Mouse (Mus musculus): ENCODE results near the gene Wwtr1. TPM values are rescaled to one million over a fixed set of nuclear protein-coding genes. Genes with fewer than 3 reads are reported as not detected.

The Wwtr1 gene
- total RNA-seq (2015; ENCODE audit: low replicate concordance) (not detected in 2 replicates), total RNA-seq (2017; ENCODE audit: low replicate concordance) (not detected in 2 replicates)

GRCm38 (mm10) chr3:57575660-57576055 is at the start of gene Wwtr1:
TSS of gene Wwtr1 (minus strand) at chr3:57575910.
- no peak for ATAC-seq (replicated peaks; ENCODE audit: low FRiP score, poor library complexity, severe bottlenecking)

- no peak for ATAC-seq (replicated peaks; ENCODE audit: low FRiP score, poor library complexity, severe bottlenecking)
These were observed 44.0 kb upstream of the Wwtr1 start for GRCm38 (mm10) chr3:57619718-57620117.

- no peak for ATAC-seq (replicated peaks; ENCODE audit: low FRiP score, poor library complexity, severe bottlenecking)
These were observed 39.9 kb upstream of the Wwtr1 start for GRCm38 (mm10) chr3:57615652-57616051.

GRCm38 (mm10) chr3:57612430-57612997 is 36.8 kb upstream of the Wwtr1 start:
- ATAC-seq (replicated peaks; ENCODE audit: low FRiP score, poor library complexity, severe bottlenecking) = no peak

GRCm38 (mm10) chr3:57611776-57612175 is 36.1 kb upstream of the Wwtr1 start:
- no peak for ATAC-seq (replicated peaks; ENCODE audit: low FRiP score, poor library complexity, severe bottlenecking)

- no peak for ATAC-seq (replicated peaks; ENCODE audit: low FRiP score, poor library complexity, severe bottlenecking)
These were observed 28.9 kb upstream of the Wwtr1 start for GRCm38 (mm10) chr3:57604618-57605015.

GRCm38 (mm10) chr3:57603891-57604617 is 28.3 kb upstream of the Wwtr1 start:
- ATAC-seq (replicated peaks; ENCODE audit: low FRiP score, poor library complexity, severe bottlenecking) = no peak

GRCm38 (mm10) chr3:57602610-57603009 is 26.9 kb upstream of the Wwtr1 start:
- no peak for ATAC-seq (replicated peaks; ENCODE audit: low FRiP score, poor library complexity, severe bottlenecking)

- no peak for ATAC-seq (replicated peaks; ENCODE audit: low FRiP score, poor library complexity, severe bottlenecking)
These were observed 20.9 kb upstream of the Wwtr1 start for GRCm38 (mm10) chr3:57596566-57596965.

GRCm38 (mm10) chr3:57595506-57595905 is 19.8 kb upstream of the Wwtr1 start:
- no peak for ATAC-seq (replicated peaks; ENCODE audit: low FRiP score, poor library complexity, severe bottlenecking)

- ATAC-seq (replicated peaks; ENCODE audit: low FRiP score, poor library complexity, severe bottlenecking) = no peak
These were observed 10.3 kb upstream of the Wwtr1 start for GRCm38 (mm10) chr3:57585967-57586366.

GRCm38 (mm10) chr3:57583533-57583932 is 7.8 kb upstream of the Wwtr1 start:
- no peak for ATAC-seq (replicated peaks; ENCODE audit: low FRiP score, poor library complexity, severe bottlenecking)

- no peak for ATAC-seq (replicated peaks; ENCODE audit: low FRiP score, poor library complexity, severe bottlenecking)
These were observed 4.9 kb upstream of the Wwtr1 start for GRCm38 (mm10) chr3:57580426-57581195.

- no peak for ATAC-seq (replicated peaks; ENCODE audit: low FRiP score, poor library complexity, severe bottlenecking)
These were observed 530 bp upstream of the Wwtr1 start for GRCm38 (mm10) chr3:57576056-57576824.

- ATAC-seq (replicated peaks; ENCODE audit: low FRiP score, poor library complexity, severe bottlenecking) = no peak
These were observed 638 bp downstream of the Wwtr1 start for GRCm38 (mm10) chr3:57574885-57575659.

GRCm38 (mm10) chr3:57573898-57574570 is 1.7 kb downstream of the Wwtr1 start:
- no peak for ATAC-seq (replicated peaks; ENCODE audit: low FRiP score, poor library complexity, severe bottlenecking)

- ATAC-seq (replicated peaks; ENCODE audit: low FRiP score, poor library complexity, severe bottlenecking) = no peak
These were observed 3.3 kb downstream of the Wwtr1 start for GRCm38 (mm10) chr3:57572331-57572975.

GRCm38 (mm10) chr3:57566655-57567054 is 9.1 kb downstream of the Wwtr1 start:
- ATAC-seq (replicated peaks; ENCODE audit: low FRiP score, poor library complexity, severe bottlenecking) = no peak

Data from erythroblast, adult 5-6 weeks (primary cell).